Mouse (Mus musculus): ENCODE data around the gene Mast3. TPM values are rescaled to one million over a fixed set of nuclear protein-coding genes. Genes with fewer than 3 reads are reported as not detected.
A peak's percentile ranks its signal among the peaks of the same experiment; 100 is the strongest.

Mast3 gene
- polyA plus RNA-seq, 1 experiment, result 370 TPM

- TF ChIP-seq GATA1 (IDR thresholded peaks at IDR 0.05; ENCODE audit: borderline replicate concordance, low read length) (no peak), FLI1 (IDR thresholded peaks at IDR 0.05; ENCODE audit: low read length) (no peak)
- Histone ChIP-seq H3K36me3 (replicated peaks; ENCODE audit: low read length) (no peaks in the 10 kb centered on the region), H3K27me3 (replicated peaks) (peaks cover 85% of the 10 kb centered on the region), H3K4me1 (peaks cover 29% of the 10 kb centered on the region), H3K9me3 (no peaks in the 10 kb centered on the region), H3K4me3 (replicated peaks) (peak overlapping the region; percentile 87)
Observed at GRCm38 (mm10) chr8:70742981-70743655, 61.7 kb downstream of the Mast3 start.

GRCm38 (mm10) chr8:70742176-70742575, 62.7 kb downstream of the Mast3 start:
- no peak for TF ChIP-seq FLI1 (IDR thresholded peaks at IDR 0.05; ENCODE audit: low read length)
- TF ChIP-seq GATA1 (IDR thresholded peaks at IDR 0.05; ENCODE audit: borderline replicate concordance, low read length), result no peak
- Histone ChIP-seq H3K27me3 (replicated peaks) (peaks cover 78% of the 10 kb centered on the region), H3K4me1 (peaks cover 29% of the 10 kb centered on the region), H3K4me3 (replicated peaks) (no peak overlapping the region), H3K36me3 (replicated peaks; ENCODE audit: low read length) (no peaks in the 10 kb centered on the region), H3K9me3 (no peaks in the 10 kb centered on the region)

- H3K4me3 ChIP-seq (replicated peaks), result no peak overlapping the region
- peaks cover 76% of the 10 kb centered on the region for H3K27me3 ChIP-seq (replicated peaks)
- H3K4me1 ChIP-seq, result peaks cover 31% of the 10 kb centered on the region
- H3K36me3 ChIP-seq (replicated peaks; ENCODE audit: low read length), result no peaks in the 10 kb centered on the region
- H3K9me3 ChIP-seq, result no peaks in the 10 kb centered on the region
- TF ChIP-seq GATA1 (IDR thresholded peaks at IDR 0.05; ENCODE audit: borderline replicate concordance, low read length) (no peak), FLI1 (IDR thresholded peaks at IDR 0.05; ENCODE audit: low read length) (no peak)
Observed at GRCm38 (mm10) chr8:70741661-70742060, 63.2 kb downstream of the Mast3 start.

- TF ChIP-seq GATA1 (IDR thresholded peaks at IDR 0.05; ENCODE audit: borderline replicate concordance, low read length) (no peak), FLI1 (IDR thresholded peaks at IDR 0.05; ENCODE audit: low read length) (no peak)
- H3K9me3 ChIP-seq, result no peaks in the 10 kb centered on the region
- no peaks in the 10 kb centered on the region for H3K36me3 ChIP-seq (replicated peaks; ENCODE audit: low read length)
- peaks cover 8% of the 10 kb centered on the region for H3K4me1 ChIP-seq
- H3K4me3 ChIP-seq (replicated peaks), result no peak overlapping the region
- peaks cover 48% of the 10 kb centered on the region for H3K27me3 ChIP-seq (replicated peaks)
Observed at GRCm38 (mm10) chr8:70738211-70738610, 66.6 kb downstream of the Mast3 start.

- Histone ChIP-seq H3K36me3 (replicated peaks; ENCODE audit: low read length) (no peaks in the 10 kb centered on the region), H3K4me3 (replicated peaks) (no peak overlapping the region), H3K4me1 (peaks cover 5% of the 10 kb centered on the region; the same call in 1 of the 2 replicates), H3K27me3 (replicated peaks) (peaks cover 48% of the 10 kb centered on the region), H3K9me3 (no peaks in the 10 kb centered on the region)
- TF ChIP-seq FLI1 (IDR thresholded peaks at IDR 0.05; ENCODE audit: low read length), result no peak
- no peak for TF ChIP-seq GATA1 (IDR thresholded peaks at IDR 0.05; ENCODE audit: borderline replicate concordance, low read length)
Observed at GRCm38 (mm10) chr8:70737705-70738104, 67.1 kb downstream of the Mast3 start.

GRCm38 (mm10) chr8:70730956-70731355, 73.9 kb downstream of the Mast3 start:
- no peak overlapping the region for H3K4me3 ChIP-seq (replicated peaks)
- H3K4me1 ChIP-seq, result peaks cover 21% of the 10 kb centered on the region
- no peaks in the 10 kb centered on the region for H3K36me3 ChIP-seq (replicated peaks; ENCODE audit: low read length)
- no peaks in the 10 kb centered on the region for H3K9me3 ChIP-seq
- peaks cover 70% of the 10 kb centered on the region for H3K27me3 ChIP-seq (replicated peaks)
- no peak for TF ChIP-seq FLI1 (IDR thresholded peaks at IDR 0.05; ENCODE audit: low read length)
- no peak for TF ChIP-seq GATA1 (IDR thresholded peaks at IDR 0.05; ENCODE audit: borderline replicate concordance, low read length)

GRCm38 (mm10) chr8:70729808-70730475, 74.9 kb downstream of the Mast3 start:
- Histone ChIP-seq H3K4me3 (replicated peaks) (peak overlapping the region; percentile 88), H3K9me3 (no peaks in the 10 kb centered on the region), H3K27me3 (replicated peaks) (peaks cover 71% of the 10 kb centered on the region), H3K4me1 (peaks cover 21% of the 10 kb centered on the region), H3K36me3 (replicated peaks; ENCODE audit: low read length) (no peaks in the 10 kb centered on the region)
- TF ChIP-seq FLI1 (IDR thresholded peaks at IDR 0.05; ENCODE audit: low read length) (no peak), GATA1 (IDR thresholded peaks at IDR 0.05; ENCODE audit: borderline replicate concordance, low read length) (no peak)

Other genes starting within 250 kb of the Mast3 start
- gene Isyna1, start 210.7 kb downstream of the Mast3 start, polyA plus RNA-seq (2012; ENCODE audit: insufficient read depth, low replicate concordance), result 165 and 201 TPM in 2 replicates
- gene Ssbp4, start 196.2 kb downstream of the Mast3 start, polyA plus RNA-seq (2012; ENCODE audit: insufficient read depth, low replicate concordance), result 1,561 and 3,509 TPM in 2 replicates
- gene Lrrc25, start 188.9 kb downstream of the Mast3 start, polyA plus RNA-seq (2012; ENCODE audit: insufficient read depth, low replicate concordance), result 19.0 and 34.7 TPM in 2 replicates
- gene Gdf15, start 172.6 kb downstream of the Mast3 start, polyA plus RNA-seq (2012; ENCODE audit: insufficient read depth, low replicate concordance), result 2.5 and 4.5 TPM in 2 replicates
- 10.2 and 10.5 TPM in 2 replicates for gene Pgpep1, start 144.7 kb downstream of the Mast3 start, polyA plus RNA-seq (2012; ENCODE audit: insufficient read depth, low replicate concordance)
- gene Lsm4, start 131.8 kb downstream of the Mast3 start, polyA plus RNA-seq (2012; ENCODE audit: insufficient read depth, low replicate concordance), result 103 and 569 TPM in 2 replicates
- gene Jund, start 106.1 kb downstream of the Mast3 start, polyA plus RNA-seq (2012; ENCODE audit: insufficient read depth, low replicate concordance), result 972 and 2,520 TPM in 2 replicates
- not detected in 2 replicates for gene Iqcn, start 101.6 kb downstream of the Mast3 start, polyA plus RNA-seq (2012; ENCODE audit: insufficient read depth, low replicate concordance)
- 0.26 TPM in 1 of 2 replicates, not detected in the other for gene Gm3336, start 86.5 kb downstream of the Mast3 start, polyA plus RNA-seq (2012; ENCODE audit: insufficient read depth, low replicate concordance)
- 0.03 TPM in 1 of 2 replicates, not detected in the other for gene Pde4c, start 81.3 kb downstream of the Mast3 start, polyA plus RNA-seq (2012; ENCODE audit: insufficient read depth, low replicate concordance)
- gene Rab3a, start 50.4 kb downstream of the Mast3 start, polyA plus RNA-seq (2012; ENCODE audit: insufficient read depth, low replicate concordance), result 7.8 and 38.4 TPM in 2 replicates
- 99.7 and 186 TPM in 2 replicates for gene Mpv17l2, start 44.1 kb downstream of the Mast3 start, polyA plus RNA-seq (2012; ENCODE audit: insufficient read depth, low replicate concordance)
- 51.5 and 59.4 TPM in 2 replicates for gene Pik3r2, start 28.3 kb downstream of the Mast3 start, polyA plus RNA-seq (2012; ENCODE audit: insufficient read depth, low replicate concordance)
- gene Il12rb1, start 3.4 kb upstream of the Mast3 start, polyA plus RNA-seq (2012; ENCODE audit: insufficient read depth, low replicate concordance), result 10.8 and 11.1 TPM in 2 replicates
- gene Arrdc2, start 34.7 kb upstream of the Mast3 start, polyA plus RNA-seq (2012; ENCODE audit: insufficient read depth, low replicate concordance), result 30.6 and 35.6 TPM in 2 replicates
- 3.4 and 11.8 TPM in 2 replicates for gene Kcnn1, start 58.2 kb upstream of the Mast3 start, polyA plus RNA-seq (2012; ENCODE audit: insufficient read depth, low replicate concordance)
- 92.6 and 282 TPM in 2 replicates for gene Ccdc124, start 68.9 kb upstream of the Mast3 start, polyA plus RNA-seq (2012; ENCODE audit: insufficient read depth, low replicate concordance)
- gene Slc5a5, start 87.7 kb upstream of the Mast3 start, polyA plus RNA-seq (2012; ENCODE audit: insufficient read depth, low replicate concordance), result 0.13 and 1.5 TPM in 2 replicates
- 4,812 and 7,707 TPM in 2 replicates for gene Rpl18a, start 92.4 kb upstream of the Mast3 start, polyA plus RNA-seq (2012; ENCODE audit: insufficient read depth, low replicate concordance)
- gene Map1s, start 100.9 kb upstream of the Mast3 start, polyA plus RNA-seq (2012; ENCODE audit: insufficient read depth, low replicate concordance), result 69.6 and 104 TPM in 2 replicates

Data from megakaryocyte, embryonic 14.5 days (primary cell).